Mouse (Mus musculus) embryo, embryonic 10 days (tissue): ENCODE measurements around the gene Syne2.

Experiments used
- DNase-seq: peaks from one replicate; pipeline ENCODE4 v3.0.0-alpha.2; 2015; ENCODE audit warnings: low spot score

Gene Syne2

DNA sequence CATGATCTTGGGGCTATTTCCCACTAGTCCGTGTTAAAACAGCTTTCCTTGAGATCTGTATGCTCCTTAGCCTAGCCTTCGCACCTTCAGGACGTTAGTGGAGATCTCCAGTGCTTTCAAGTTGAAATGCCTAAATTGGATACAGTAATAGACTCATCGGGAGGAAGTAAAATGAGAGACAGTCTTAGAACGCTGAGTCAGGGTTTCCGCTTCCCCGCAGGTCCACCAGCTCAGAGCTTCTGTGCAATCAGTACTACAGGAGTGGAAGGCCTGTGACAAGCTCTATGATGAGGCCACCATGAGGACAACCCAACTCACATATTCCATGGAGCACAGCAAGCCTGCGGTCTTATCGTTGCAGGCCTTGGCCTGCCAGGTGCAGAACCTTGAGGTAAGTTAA is 233.9 kb downstream of the Syne2 start:
- DNase-seq = no peak

DNA sequence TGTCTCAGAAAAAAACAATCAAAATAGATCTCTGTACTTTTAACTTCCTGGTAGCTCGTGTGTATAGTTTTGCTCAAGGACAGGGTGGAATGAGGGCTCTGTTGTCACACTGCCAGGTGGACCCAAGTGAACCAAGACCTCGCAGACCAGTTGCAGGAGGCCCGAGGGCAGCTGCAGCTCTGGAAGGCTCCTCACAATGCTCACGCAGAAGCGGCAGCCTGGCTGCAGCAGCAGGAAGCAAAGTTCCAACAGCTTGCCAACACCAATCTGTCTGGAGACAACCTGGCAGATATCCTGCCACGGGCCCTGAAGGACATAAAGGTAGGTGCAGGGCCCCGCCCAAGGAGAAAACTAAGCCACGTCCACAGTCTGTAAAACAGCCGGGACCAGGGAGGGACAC is 236.7 kb downstream of the Syne2 start:
- no peak for DNase-seq

DNA sequence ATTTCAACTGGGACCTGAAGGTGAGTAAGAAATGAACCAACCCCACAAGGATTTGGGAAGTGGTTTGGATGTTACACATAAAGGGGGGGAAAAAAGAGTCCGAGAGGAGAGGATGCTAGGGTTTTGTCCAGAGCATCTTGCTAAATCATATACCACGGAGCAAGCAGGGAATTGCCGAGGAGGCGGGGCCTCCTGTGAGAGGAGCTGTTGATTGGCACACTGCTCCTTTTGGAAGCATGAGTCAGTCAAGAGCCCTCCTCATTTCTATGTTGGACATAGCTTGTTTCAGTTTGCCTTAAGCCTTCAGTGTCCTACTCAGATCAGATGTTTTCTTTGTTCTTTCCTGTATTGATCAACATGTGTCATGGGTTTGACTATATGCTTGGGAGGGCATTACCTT is 245.1 kb downstream of the Syne2 start:
- no peak for DNase-seq

DNA sequence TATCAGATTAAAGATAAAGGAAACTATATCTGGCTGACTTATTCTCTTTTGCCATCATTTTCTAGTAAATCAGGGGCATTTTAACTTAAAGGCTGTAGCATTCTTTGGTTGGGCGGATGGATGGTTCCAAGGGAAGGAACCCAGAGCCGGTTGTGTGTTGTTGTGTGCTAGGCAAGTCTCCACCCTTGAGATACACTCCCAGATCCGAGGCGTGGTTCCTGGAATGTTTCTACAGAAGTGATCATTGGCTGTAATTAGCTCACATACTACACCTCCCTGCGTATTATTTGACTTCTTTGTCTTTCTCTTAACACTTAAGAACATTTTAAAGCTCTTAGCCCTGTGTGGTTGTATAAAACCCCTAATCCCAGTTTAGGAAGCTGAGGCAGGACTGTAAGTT is 252.5 kb downstream of the Syne2 start:
- DNase-seq = no peak

DNA sequence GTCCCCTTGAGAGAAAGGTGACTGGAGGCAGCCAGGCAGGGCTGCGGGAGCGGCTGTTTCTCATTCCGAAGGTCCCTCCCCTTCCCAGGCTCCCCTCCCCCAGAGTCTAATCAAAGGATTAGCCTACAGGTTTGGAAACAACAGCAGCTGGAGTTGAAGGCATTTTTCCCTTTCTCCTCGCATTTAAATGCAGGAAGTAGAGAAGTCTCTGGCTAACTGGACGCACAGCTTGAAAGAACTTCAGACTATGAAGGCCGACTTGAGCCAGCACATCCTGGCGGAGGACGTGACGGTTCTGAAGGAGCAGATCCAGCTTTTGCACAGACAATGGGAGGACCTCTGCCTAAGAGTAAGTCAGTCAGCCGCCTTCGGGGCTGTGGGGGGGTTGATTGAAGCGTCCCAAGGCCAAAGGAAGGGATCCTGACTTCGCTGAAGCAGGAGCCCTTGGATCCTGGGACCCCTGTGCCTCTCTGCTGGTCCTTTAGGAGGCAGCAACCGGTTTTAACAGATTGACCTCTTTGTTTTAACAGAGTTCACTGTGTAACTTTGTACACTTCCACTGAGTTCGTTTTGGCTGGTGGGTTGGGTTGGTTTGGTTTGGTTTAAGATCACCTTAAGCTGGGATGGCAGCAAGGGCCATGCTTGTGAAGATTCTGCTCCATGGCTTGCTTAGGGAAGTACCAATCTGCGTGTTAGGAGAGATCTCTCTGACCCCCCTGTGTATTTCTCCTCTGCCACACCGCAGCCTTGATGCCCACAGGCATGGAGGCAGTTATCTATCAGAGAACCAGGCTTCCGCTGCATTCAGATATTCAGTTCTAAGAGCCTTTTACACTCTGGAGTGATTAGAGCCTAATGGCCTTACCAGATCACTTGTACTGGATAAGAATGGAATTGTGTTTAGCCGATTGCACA is 254.3 kb downstream of the Syne2 start:
- DNase-seq = peak; percentile 78

DNA sequence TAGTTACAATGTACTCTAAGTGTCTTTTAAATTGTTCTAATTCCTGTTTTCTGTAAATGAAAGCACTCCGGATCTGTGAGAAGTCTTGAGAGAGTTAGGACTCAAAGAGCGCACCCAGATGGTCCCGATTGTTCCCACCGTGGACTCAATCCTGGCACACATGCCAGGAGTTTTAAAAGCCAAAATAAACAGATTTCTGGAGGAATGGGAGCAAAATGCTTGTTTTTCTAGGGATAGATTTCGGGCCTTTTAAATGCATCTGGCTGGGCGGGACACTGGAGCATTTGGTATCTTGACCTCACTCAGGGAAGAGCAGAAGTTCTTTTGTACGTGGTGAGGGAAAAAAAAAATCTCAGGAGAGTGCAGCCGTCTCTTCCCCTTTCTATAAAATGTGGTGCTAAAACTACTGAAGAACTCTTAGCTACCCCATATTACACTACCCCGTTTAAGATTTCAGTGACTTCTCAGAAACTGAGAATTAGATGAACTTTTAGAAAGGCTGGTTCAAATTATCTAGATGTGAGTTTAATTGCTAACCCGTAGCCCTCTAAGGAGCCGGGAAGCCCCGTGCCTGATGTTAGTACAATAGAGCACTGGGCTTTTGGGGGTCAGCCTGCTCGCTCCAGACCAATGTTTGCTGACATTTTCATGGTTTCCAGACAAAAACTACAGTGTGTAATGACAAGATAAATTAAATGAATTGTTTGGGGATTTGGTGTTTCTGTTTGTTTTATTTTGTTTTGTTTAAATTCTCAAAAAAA is 255.3 kb downstream of the Syne2 start:
- DNase-seq = peak; percentile 77

DNA sequence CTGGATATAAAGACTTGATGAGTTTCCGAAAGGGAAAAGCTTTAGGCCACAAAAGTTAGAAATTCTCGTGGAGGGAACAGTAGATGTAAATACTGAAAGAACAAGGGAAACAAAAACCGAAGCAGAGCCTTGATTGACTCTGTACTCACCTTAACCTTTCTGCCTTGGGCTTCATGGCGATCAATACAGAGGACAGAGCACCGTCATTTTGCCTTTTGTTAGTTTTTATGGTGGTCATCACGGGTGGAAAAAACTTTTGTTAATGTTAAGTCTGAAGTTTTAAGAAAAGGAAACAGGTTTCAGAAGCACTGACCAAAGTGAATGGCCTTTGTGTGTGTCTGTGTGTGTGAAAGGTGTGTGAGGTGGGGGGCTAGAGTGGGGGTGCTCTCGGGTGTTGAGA is 256.0 kb downstream of the Syne2 start:
- no peak for DNase-seq

DNA sequence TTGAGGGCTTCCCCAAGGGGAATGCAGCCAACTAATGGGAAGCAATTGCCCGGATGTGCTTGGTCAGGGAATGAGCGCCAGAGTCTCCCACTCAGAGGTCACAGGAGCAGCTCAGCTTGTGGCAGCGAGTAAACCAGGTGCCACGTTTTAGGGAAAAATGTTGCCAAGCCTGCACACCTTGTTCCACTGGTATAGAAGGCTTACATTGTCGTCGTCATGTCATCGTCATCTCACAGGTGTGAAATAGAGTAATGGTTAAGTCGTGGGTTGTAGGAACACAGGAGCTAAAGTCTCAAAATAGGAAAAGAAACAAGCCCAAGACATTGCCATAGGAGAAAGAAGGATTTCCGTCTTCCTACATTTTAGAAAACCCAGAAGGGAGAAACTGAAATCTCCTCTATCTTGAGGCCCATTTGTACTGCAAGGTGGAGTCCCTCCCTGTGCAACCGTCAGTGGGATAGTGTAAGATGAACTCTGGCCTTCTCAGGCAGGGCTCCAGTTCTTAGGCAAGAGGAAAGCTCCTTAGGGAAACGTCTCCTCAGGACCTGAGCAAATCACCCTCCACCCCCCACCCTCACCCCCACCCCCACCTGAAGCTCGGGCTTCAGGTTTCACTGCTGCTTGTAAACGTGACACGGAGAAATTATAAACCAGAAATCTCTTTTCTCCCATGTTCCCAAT is 263.1 kb downstream of the Syne2 start:
- DNase-seq = peak; percentile 23

DNA sequence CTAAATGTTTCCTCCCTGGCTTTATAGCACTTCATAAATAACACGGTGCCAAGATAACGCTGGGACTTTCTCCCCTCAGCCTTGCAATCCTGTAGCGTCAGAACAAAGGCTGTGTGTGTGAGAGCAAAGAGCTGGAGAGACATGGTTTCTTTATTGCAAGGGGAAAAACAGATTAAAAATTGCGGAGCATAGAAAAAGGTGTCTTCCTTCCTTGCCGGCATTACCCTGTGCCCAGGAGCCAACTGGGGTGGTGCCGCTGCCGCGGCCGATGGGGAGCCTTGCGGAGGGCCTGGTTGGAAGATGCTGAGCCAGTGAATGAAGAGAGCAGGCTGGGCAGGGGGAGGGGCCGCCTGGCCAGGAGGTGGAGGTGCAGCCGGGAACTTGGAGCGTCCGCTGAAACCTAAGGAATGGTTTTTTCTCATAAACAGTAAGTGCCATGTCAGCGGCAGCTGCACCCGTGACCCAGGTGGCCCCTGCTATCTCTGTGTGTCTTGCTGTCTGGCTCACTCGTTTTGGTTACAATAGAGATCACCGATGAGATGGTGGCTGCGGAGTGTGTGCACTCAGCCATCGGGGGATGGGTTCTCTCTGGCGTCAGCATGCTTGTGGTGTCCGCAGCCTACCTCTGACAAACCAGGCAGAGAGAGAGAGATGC is 263.8 kb downstream of the Syne2 start:
- DNase-seq = peak; percentile 58

DNA sequence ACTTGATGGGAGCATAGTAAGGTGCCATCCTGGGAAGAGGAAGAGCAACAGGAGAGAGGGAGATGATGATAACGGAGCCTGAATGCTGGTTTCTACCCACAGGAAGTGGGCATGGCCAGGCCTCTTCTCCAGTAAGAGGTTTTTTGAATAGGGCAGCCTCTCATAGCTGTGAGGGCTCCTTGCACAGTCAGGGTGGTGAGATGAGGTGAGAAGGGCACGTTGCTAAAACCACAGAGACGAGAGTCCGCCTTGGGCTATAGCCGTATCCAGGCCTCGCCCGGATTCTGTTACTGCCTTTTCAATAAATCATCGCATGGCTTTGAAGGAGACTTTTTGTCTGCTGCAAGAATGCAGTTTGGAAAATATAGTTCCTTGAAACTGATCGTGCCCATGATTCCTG is 267.1 kb downstream of the Syne2 start:
- DNase-seq = no peak

DNA sequence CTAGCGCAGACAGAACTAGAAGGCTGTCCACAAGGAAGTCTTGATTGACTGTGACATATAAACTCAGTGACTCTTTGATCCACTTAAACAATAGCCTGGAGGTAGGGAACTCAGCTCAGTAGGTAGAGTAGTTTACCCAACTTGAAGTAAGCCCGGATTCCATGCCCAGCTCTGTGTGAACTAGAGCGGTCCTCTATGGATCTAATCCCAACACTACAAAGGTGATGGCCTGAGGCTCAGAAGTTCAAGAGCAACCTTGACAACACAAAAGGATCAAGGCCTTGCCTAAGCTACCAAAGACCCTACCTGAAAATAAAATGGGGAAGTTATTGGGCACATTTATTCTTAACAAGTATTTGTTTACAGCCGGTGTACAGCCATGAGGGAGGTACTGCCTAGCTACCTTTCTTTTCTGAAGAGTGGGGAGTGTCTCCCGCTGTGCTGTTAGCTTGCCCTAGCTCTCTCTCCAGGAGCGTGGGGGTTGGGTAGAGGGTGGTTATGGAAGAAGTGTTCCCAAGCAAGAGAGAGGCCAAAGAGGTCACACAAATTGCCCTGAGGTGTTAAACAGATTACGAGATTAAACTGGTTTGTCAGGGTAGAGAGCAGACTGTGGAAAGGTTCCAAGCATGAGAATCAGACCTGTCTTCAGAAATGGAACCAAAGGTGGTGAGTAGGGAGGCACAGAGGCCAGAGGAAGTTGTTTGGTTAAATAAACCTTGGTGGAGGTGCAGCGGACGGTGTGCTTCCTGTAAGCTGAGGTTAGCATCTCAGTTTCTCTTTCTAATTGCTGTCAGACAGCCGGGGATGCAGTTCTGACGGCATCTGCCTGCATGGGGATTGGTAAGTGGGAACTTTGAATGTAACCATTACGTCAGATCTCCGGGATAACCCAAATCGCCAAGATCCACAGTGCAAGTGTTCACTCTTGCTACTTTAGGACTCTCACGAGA is 268.3 kb downstream of the Syne2 start:
- no peak for DNase-seq

DNA sequence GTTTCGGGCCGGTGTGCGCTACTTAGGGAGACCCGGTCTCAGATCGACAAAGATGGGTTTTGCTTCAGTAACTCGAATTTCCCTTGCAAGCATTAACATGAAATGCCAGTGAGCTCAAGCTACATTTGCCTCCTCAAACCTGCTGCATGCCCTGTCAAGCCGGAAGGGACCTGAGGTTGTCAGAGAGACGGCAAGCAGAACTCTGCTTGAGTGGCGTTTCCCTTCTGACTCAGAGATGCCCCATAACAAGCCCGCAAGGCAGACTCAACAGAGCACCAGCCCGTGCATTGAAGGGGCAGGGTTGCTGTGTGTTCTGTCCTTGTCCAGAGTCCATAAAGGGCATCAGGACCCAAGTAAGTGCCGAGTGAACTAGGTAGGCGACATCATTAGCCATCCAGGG is 269.1 kb downstream of the Syne2 start:
- no peak for DNase-seq

DNA sequence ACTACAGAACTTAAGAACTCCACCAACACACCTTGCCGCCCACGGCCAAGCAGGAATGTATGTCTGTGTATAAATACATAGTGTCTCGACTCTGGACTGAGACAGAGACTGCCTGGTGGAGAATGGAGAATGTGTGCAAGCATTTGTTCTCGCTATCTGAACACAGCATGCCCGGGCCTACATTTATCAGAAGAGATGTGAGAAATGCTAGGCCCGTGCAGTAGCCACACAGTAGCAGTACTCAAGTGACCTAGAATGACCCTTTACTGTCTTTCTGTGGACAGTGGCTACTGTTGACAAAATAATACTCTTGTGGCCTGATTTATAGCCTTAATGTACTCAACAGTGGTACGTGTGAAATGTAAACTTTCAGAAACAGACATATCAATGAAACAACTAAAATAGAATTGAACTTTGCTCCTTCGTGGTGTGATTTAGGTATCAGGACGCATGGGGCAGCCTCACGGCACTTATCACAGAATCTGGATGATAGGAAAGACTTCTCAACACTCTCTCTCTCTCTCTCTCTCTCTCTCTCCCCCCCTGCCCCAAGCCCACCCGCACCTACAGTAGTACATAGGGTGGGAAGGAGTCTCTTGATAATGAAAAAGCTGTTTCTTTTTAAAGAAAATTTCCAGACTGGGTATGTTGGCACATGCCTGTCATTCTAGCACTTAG is 275.0 kb downstream of the Syne2 start:
- DNase-seq = no peak

DNA sequence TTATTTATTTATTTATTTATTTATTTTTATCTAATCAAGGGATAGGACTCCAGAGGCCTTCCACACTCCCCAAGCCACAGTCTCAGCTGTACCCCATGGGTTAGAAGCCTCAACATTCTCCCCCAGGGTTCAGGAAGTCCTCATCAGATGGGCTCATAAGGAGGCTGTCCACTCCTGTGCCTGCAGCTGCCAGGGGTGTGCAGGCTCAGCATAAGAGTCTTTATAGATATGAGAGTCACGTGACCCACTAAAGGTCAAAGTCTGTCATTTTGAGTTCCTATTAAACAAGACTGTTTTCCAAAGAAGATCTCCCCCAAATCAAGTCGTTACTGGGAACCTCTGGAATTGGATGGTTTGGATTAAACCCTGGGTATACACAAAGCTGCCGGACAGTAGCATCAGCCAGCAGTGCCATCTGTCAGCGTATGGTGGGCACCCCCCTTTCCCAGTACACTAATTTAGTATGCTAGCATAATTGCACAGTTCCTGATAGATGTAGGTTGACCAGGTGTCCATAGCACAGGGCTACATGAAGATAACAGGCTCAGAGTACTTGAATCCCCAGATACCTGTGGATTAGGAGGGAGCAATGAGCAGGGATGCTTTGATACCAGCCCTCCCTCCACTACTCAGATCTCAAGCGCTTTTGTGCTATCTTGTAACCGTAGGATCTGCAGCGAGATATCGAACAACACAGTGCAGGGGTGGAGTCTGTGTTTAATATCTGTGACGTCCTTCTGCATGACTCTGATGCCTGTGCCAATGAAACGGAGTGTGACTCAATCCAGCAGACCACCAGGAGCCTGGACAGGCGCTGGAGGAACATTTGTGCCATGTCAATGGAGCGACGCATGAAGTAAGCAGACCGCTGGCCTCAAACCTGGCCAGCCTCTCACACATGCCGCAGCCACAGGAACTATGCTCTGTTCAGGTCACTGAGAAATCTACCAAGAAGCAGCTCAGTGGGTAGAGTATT is 276.0 kb downstream of the Syne2 start:
- no peak for DNase-seq

DNA sequence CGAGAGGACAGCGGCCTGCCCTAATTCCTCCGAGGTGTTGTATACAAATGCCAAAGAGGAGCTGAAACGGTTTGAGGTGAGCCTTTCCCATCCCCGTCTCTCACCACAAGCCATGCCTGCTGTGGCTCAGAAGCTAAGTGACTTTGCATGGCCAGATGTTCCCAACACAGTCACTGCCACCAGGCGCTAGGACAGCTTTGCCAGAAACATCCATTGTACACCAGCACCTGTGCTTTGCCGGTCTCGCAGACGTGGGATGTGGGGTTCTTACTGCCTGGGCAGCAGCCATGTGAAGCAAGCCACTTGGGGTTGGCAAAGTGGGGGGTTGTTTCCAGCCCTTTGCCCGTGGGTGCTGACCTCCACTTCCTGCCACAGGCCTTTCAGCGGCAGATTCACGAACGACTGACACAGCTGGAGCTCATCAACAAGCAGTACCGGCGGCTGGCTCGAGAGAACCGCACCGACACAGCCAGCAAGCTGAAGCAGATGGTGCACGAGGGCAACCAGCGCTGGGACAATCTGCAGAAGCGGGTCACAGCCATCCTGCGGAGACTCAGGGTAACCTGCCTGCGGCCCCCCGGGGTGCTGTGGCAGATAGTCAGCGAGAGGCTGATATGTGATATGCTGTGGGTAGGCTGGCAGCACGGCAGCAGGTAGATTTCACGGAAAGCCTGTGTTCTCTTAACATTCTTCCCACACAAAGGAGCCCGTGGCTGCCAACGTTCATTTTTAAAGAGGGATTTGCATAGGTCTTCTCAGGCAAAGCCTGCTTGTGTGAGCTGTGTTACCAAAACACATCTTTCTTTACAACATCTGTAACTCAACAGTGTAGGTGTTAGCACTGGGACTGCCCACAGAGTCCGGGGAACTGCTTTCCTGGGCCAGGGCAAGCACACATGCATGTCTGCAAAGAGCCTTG is 277.4 kb downstream of the Syne2 start:
- DNase-seq = peak; percentile 40

DNA sequence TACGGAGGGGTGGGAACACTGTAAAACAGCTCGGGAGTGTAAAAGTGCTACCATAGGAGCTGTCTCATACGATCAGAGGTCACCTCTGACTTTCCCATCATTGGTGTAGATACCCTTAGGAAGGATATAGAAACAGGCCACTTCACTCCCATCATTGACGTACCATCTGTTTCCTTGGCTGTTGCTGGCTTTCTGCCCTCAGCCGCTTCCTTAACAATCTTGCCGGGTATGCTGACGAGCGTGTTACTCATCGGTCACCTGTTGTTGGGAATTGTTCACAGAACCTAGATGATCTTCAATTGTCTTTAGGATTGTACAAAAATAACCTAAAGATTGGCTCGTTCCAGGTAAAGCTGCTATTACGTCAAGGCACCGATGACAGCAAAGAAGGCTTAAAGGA is 284.7 kb downstream of the Syne2 start:
- DNase-seq = no peak

DNA sequence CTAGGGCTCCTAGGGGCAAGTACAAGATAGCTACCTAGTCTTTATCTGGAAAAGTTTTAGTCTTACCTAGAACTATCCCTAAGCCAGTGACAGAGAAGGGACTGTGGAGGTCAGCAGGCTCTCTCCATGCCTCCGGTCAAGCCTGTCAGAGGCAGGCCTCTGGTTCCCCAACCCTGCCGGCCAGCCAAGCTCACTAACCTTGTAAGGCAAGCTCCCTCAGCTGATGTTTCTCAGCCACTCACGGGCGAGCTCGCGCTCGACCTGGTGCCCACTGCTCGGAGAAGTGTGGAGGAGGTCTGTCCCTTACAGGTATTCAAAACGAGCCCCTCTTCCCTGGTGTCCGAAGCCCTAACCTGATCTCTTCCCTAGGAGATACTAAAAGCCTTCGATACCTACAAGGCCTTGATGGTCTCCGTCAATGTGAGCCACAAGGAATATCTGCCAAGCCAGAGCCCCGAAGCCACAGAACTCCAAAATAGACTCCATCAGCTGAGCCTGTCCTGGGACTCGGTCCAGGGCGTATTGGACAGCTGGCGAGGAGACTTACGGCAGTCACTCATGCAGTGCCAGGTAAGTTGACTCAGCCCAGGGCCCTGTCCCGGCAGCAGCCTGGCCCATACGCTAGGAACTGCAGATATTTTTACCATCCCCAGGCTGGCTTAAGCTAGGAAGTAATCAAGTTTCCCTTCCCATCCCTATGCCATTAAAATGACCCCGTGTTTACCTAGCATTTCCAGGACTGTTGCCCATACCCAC is 286.8 kb downstream of the Syne2 start:
- no peak for DNase-seq
